Mouse (Mus musculus): ENCODE results near the gene Gpatch8.
A peak's percentile ranks its signal among the peaks of the same experiment; 100 is the strongest.

DNA sequence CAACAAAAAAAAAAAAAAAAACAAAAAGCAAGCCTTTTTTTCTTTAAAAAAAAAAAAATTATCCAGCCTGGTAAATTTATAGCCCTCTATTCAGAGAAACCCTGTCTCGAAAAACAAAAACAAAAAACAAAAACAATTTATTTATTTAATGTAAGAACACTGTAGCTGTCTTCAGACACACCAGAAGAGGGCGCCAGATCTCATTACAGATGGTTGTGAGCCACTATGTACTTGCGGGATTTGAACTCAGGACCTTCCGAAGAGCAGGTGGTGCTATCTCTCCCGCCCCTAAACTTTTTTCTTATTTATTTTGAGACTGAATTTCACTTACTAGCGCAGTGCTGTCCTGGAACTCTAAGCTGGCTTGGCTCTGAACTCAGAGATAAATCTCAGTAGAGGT, 11.0 kb upstream of the Gpatch8 start:
- no peak for TF ChIP-seq MAZ (IDR thresholded peaks at IDR 0.05; ENCODE audit: low read depth, low read length)
- TF ChIP-seq ZNF384 (IDR thresholded peaks at IDR 0.05; ENCODE audit: low read depth, low read length): no peak
- no peak for TF ChIP-seq SMC3 (IDR thresholded peaks at IDR 0.05; ENCODE audit: low read depth, low read length)
- no peak for TF ChIP-seq KAT2A (IDR thresholded peaks at IDR 0.05; ENCODE audit: insufficient replicate concordance, low read length)
- no peak for TF ChIP-seq MAX (IDR thresholded peaks at IDR 0.05; ENCODE audit: low read length)
- TF ChIP-seq MAFK (IDR thresholded peaks at IDR 0.05; ENCODE audit: insufficient replicate concordance, low read length): no peak
- no peak for TF ChIP-seq TCF12 (IDR thresholded peaks at IDR 0.05; ENCODE audit: low read depth, low read length)
- no peak for TF ChIP-seq POLR2A (IDR thresholded peaks at IDR 0.05; ENCODE audit: low read depth, low read length)
- TF ChIP-seq MYC (IDR thresholded peaks at IDR 0.05; ENCODE audit: low read depth, low read length): no peak
- TF ChIP-seq CTCF (conservative IDR thresholded peaks at IDR 0.05 in 1 of 2, IDR thresholded peaks at IDR 0.05 in 1 of 2; ENCODE audit: low read depth in 2 of 2, low read length in 2 of 2): peak in 1 of 2 experiments; percentile 27; a peak in 2 of 4 replicates
- no peak for TF ChIP-seq TBP (conservative IDR thresholded peaks at IDR 0.05; ENCODE audit: low read depth, low read length)
- no peak for TF ChIP-seq SIN3A (IDR thresholded peaks at IDR 0.05; ENCODE audit: low read length)
- no peak for TF ChIP-seq EP300 (IDR thresholded peaks at IDR 0.05; ENCODE audit: low read length)

All from CH12.LX (cell line).